Mouse (Mus musculus): ENCODE results near the gene Mt2. TPM values are rescaled to one million over a fixed set of nuclear protein-coding genes. Genes with fewer than 3 reads are reported as not detected.

Mt2 gene
- total RNA-seq, 2 experiments from 2014 or later, result 18.7 to 229 TPM

- peak; percentile 69 for DNase-seq (ENCODE audit: low spot score)
Measured at GRCm38 (mm10) chr8:94194591-94195223, 22.2 kb downstream of the Mt2 start.

- DNase-seq (ENCODE audit: low spot score), result peak; percentile 68
Measured at GRCm38 (mm10) chr8:94199202-94199869, 26.9 kb downstream of the Mt2 start.

- no peak for DNase-seq (ENCODE audit: low spot score)
Measured at GRCm38 (mm10) chr8:94204043-94204442, 31.6 kb downstream of the Mt2 start.

DNA sequence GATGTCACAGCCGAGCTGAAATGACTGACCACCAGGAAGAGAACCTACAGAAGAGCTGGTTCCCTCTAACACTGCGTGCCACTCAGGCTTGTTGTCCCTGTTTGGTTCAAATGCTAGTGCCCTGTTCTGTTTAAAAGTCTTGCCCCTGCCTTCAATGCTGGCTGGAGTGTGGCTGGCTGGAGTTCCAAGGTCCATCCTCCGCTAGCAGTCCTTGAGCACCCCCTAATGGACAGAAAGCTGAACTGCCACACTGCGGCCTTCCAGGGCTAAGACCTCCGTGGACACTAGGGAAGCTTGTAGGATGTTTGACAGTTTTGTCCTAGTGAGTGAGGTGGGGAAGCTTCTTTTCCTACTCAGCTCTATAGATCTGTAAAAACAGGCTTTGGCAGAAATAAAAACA, 33.3 kb downstream of the Mt2 start:
- DNase-seq (ENCODE audit: low spot score), result peak; percentile 71

DNA sequence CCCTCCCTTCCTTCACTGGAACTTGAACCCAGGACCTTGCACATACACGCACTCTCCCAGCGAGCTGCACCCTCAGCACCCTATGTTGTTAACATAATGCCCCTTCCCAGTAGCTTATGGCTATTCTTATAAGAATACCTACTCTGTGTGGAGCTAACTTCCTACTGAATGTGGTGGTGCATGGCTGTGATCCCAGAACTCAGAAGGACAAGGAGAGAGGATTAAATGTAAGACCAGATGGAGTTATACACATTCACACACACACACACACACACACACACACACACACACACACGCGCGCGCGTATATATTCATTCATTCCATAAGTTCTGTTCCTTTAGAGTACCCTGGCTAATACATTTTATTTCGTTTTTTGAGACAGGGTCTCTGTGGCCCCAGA, 33.8 kb downstream of the Mt2 start:
- DNase-seq (ENCODE audit: low spot score), result no peak

- no peak for DNase-seq (ENCODE audit: low spot score)
Measured at GRCm38 (mm10) chr8:94207491-94207890, 35.0 kb downstream of the Mt2 start.

DNA sequence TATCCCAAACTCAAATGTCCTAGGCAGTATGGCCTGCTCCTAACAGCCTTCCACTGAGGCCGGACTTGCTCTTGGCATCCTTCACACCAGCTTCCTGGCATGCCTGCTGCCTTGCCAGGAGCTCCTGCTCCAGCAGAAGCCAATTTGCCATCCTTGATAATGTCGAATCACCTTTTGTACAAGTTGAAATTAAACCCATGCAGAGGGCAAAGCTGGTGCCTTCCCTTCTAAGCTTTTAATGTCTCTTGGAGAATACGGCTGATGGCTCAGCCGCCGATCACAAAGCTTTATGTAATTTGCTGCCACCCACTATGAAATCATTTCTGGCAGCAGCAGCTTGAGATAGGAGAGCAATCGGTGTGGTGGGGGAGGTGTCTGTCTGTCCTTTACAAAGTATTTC, 37.2 kb downstream of the Mt2 start:
- DNase-seq (ENCODE audit: low spot score), result no peak

DNA sequence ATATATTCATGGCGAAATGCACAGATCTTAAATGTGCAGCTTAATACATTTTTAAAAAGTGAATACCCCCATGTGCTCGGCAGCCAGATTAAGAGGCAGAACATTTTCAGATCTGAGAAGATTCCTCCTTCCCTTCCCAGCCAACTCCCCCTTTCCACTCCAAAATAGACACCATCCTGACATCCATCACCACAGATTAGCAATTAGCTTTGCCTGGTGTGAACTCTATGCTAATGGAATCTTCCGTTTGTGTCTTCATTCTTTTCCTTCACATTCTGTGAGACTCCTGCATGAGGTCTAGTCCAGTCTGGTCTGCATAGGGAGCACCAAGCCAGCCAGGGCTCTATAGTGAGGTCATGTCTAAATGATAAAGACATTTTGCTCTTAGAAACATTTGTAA, 37.8 kb downstream of the Mt2 start:
- no peak for DNase-seq (ENCODE audit: low spot score)

DNA sequence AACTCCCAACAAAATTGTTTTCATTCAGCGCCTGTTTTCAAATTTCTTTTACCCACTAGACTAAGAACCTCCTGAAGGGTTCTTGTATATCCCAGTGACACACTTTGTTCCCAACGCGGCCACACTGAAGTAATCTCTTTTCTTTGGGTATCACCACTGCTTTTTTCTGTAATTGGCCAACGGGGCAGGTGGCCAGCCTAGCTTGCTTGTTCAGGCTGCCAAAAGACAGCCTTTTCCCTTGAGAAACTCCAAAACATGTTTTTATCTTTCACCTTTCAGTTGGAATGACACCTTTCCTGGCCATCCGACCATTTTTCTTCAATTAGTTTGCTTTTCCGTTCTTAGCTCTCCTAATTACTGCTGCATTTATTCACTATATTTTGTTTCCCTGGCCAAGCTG, 41.4 kb downstream of the Mt2 start:
- no peak for DNase-seq (ENCODE audit: low spot score)

GRCm38 (mm10) chr8:94214252-94215173, 42.0 kb downstream of the Mt2 start, which contains the start of gene Nup93:
TSS of gene Nup93 (plus strand) at chr8:94214564.
- peak; percentile 97 for DNase-seq (ENCODE audit: low spot score)

Other genes with a start within 250 kb of the Mt2 start
- gene Amfr, start 159.8 kb upstream of the Mt2 start, total RNA-seq (2021), result 100 to 1,000 TPM; 106 to 122 TPM
- gene Nudt21, start 135.6 kb upstream of the Mt2 start, total RNA-seq (2021), result 10 to 100 TPM; 10.5 to 12.3 TPM
- gene Ogfod1, start 135.5 kb upstream of the Mt2 start, total RNA-seq (2021), result 10 to 100 TPM; 22.0 to 26.2 TPM
- gene Bbs2, start 73.7 kb upstream of the Mt2 start, total RNA-seq (2021), result 1 to 10 TPM; 2.2 to 2.5 TPM
- not detected for gene Mt4, start 35.5 kb upstream of the Mt2 start, total RNA-seq (2021)
- gene Mt3, start 20.1 kb upstream of the Mt2 start, total RNA-seq (2021), result 1 to 10 TPM in 1 of 2 experiments, under 1 TPM in 1; 0.78 to 1.8 TPM
- 100 to 1,000 TPM in 1 of 2 experiments, 10 to 100 TPM in 1; 22.5 to 181 TPM for gene Mt1, start 6.4 kb downstream of the Mt2 start, total RNA-seq (2021)
- 10 to 100 TPM in 1 of 2 experiments, 1 to 10 TPM in 1; 9.9 to 10.3 TPM for gene Nup93, start 41.9 kb downstream of the Mt2 start, total RNA-seq (2021)
- gene Slc12a3, start 156.5 kb downstream of the Mt2 start, total RNA-seq (2021), result under 1 TPM in 1 of 2 experiments, not detected in 1; 0.18 TPM
- 100 to 1,000 TPM; 102 to 108 TPM for gene Herpud1, start 213.8 kb downstream of the Mt2 start, total RNA-seq (2021)